Mouse (Mus musculus) MEL (cell line): ENCODE measurements around the gene Ankfy1.
A peak's percentile ranks its signal among the peaks of the same experiment; 100 is the strongest.

Source experiments
- CTCF ChIP-seq, 3 experiments: IDR thresholded peaks in 2 of 3; conservative IDR thresholded peaks in 1 of 3; 2 replicates each; pipeline ENCODE4 v1.5.1; 2011 to 2012; ENCODE audit warnings: low read length in 3 of 3, low read depth in 2 of 3, mild to moderate bottlenecking in 2 of 3, improper control_type of control experiment in 1 of 3, inconsistent platforms in 1 of 3, mixed read lengths in 1 of 3, moderate library complexity in 1 of 3; ENCODE audit not compliant: control insufficient read depth in 1 of 3, insufficient read depth in 1 of 3, poor library complexity in 1 of 3, severe bottlenecking in 1 of 3
- E2F4 ChIP-seq: IDR thresholded peaks from 2 replicates; pipeline ENCODE4 v1.6.1; 2011; ENCODE audit warnings: low read depth, low read length, improper control_type of control experiment, borderline replicate concordance
- EP300 ChIP-seq, 2 experiments: IDR thresholded peaks; 2 replicates each; pipeline ENCODE4 v1.6.1; 2011; ENCODE audit warnings: improper control_type of control experiment in 2 of 2, low read length in 2 of 2, low read depth in 1 of 2, mild to moderate bottlenecking in 1 of 2
- GABPA ChIP-seq: IDR thresholded peaks from 2 replicates; pipeline ENCODE4 v1.6.1; 2012; ENCODE audit warnings: low read depth, mild to moderate bottlenecking, inconsistent platforms, low read length, improper control_type of control experiment, moderate library complexity
- JUND ChIP-seq: IDR thresholded peaks from 2 replicates; pipeline ENCODE4 v1.6.1; 2011; ENCODE audit warnings: low read depth, mild to moderate bottlenecking, improper control_type of control experiment, low read length
- MAX ChIP-seq: IDR thresholded peaks from 2 replicates; pipeline ENCODE4 v1.6.1; 2011; ENCODE audit warnings: low read length, improper control_type of control experiment
- POLR2A ChIP-seq, 2 experiments: IDR thresholded peaks; 2 replicates each; pipeline ENCODE4 v1.6.1; 2011 to 2012; ENCODE audit warnings: low read length in 2 of 2, mild to moderate bottlenecking in 2 of 2, control low read depth in 1 of 2, improper control_type of control experiment in 1 of 2, low read depth in 1 of 2, moderate library complexity in 1 of 2; ENCODE audit not compliant: control insufficient read depth in 1 of 2, insufficient read depth in 1 of 2, poor library complexity in 1 of 2
- SMC3 ChIP-seq: IDR thresholded peaks from 2 replicates; pipeline ENCODE4 v1.6.1; 2011; ENCODE audit warnings: low read depth, low read length, improper control_type of control experiment
- ZC3H11A ChIP-seq: IDR thresholded peaks from 2 replicates; pipeline ENCODE4 v1.6.1; 2012; ENCODE audit warnings: low read depth, mild to moderate bottlenecking, inconsistent platforms, low read length, improper control_type of control experiment

GRCm38 (mm10) chr11:72723871-72724270, 34.1 kb downstream of the Ankfy1 start:
- TF ChIP-seq CTCF (IDR thresholded peaks at IDR 0.05 in 2 of 3, conservative IDR thresholded peaks at IDR 0.05 in 1 of 3; ENCODE audit: control insufficient read depth in 1 of 3, insufficient read depth in 1 of 3, low read depth in 2 of 3, low read length in 3 of 3, poor library complexity in 1 of 3, severe bottlenecking in 1 of 3) (peak; percentile 3 to 67 (median 25); a peak in 3 of 6 replicates), MAX (no peak), GABPA (no peak), EP300 (IDR thresholded peaks at IDR 0.05; ENCODE audit: low read depth in 1 of 2, low read length in 2 of 2) (no peak), ZC3H11A (peak; percentile 69), POLR2A (IDR thresholded peaks at IDR 0.05; ENCODE audit: control insufficient read depth in 1 of 2, insufficient read depth in 1 of 2, low read depth in 1 of 2, low read length in 2 of 2, poor library complexity in 1 of 2) (no peak), JUND (no peak), SMC3 (peak; percentile 79), E2F4 (no peak)
